Mouse (Mus musculus): ENCODE data around the gene Mdh2.

The Mdh2 gene

DNA sequence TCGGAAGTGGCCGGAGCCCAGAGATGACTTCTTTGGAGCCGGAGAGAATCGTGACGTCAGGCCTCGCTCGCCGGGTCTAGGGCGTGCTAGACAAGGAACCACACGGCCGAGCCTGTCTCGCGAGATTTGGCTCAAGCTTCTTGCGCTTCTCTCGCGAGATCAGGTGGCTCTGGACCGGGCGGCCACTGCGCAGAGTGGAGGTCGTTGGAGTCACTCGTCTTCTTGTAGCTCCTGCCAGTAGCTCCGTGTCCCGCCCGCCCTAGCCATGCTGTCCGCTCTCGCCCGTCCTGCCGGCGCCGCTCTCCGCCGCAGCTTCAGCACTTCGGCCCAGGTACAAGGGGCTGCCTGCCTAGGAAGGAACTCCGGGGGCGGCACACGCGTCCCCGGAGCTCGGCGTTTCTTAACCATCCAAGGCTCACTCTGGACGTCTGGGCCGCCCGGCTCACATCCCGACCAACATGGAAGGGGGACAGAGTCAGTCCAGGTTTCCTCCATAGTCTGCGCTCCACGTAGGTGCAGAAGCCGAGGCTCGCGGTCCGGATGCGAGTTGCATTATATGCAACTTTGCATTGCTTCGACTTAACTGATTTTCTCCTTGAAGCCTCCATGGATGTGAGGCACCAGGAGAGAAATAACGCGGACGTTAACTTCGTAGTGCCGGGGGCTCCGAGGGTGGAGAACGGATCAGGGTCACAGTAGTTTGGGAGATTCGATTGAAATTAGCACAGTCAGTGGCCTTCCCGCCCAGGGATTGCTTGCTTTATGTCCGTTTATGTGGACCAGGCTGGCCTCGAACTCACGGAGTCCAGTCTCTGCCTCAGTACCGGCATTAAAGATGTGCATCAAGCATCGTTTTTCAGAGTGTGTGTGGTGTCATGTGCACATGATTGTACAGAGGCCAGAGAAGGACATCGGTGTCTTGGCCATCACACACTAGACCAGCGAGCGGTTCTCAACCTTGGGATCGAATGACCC, at the start of gene Mdh2:
Mdh2 (plus strand) TSS at position 10 of the 975 bp plus-strand sequence.
- peak; percentile 97 for DNase-seq (ENCODE audit: low spot score)

DNA sequence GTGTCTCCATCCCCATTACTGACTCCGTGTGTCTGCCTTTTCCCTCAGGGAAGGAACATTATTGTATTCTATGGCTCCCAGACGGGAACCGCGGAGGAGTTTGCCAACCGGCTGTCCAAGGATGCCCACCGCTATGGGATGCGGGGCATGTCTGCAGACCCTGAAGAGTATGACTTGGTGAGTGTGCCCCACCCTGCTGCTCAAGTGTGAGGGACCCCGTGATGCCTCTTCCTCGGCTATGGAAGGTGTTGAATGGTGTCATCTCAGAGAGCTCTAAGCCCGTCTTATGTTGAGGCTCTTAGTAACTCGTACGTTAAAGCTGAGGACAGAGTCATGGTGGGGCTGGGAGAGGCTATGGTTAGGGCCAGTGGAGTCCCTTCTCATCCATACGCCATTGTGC, 48.9 kb upstream of the Mdh2 start:
- no peak for DNase-seq (ENCODE audit: low spot score)

DNA sequence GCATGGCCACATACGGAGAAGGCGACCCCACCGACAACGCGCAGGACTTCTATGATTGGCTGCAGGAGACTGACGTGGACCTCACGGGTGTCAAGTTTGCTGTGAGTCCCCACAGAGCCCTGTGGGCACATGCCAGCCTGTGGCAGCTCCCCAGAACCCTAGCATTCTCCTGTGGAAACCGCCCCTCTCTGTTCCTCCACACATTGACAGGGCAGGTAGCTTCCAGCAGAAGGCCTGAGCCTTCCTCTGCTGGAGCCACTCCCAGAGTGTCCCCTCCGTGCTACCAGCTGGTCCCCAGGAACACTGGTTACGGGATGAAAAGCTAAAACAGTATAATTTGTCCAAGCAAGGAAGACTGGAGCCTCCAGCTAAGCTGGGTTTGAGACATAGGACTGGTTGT, 48.0 kb upstream of the Mdh2 start:
- DNase-seq (ENCODE audit: low spot score), result no peak

DNA sequence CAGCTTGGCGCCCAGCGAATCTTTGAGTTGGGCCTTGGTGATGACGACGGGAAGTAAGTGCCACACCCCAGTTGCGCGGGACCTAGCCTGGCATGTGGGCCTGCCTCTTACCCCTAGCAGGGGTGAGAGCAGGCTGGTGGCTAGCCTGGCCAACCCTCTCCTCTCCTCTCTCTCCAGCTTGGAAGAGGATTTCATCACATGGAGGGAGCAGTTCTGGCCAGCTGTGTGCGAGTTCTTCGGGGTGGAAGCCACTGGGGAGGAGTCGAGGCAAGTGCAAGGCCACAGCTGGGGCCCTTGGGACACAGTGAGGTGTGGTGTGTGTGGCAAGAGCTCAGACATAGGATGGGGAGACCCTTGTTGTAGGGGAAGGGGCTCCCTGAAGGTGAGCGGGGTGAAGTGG, 47.4 kb upstream of the Mdh2 start:
- no peak for DNase-seq (ENCODE audit: low spot score)

DNA sequence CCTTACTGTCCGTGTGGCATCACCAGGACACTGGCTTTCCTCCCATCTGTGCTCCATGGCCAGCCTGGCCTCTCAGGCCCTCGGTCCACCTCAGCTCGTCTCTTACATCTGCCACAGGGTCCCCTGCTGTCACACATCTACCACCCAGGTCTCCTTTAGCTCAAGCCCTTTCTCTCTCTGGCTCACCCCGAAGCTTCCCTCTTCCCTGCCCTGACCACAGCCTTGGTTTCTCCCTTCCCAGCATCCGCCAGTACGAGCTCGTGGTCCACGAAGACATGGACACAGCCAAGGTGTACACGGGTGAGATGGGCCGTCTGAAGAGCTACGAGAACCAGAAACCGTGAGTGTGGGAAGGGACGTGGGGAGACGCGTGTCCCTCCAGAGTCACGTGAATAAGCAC, 47.0 kb upstream of the Mdh2 start:
- DNase-seq (ENCODE audit: low spot score), result no peak

DNA sequence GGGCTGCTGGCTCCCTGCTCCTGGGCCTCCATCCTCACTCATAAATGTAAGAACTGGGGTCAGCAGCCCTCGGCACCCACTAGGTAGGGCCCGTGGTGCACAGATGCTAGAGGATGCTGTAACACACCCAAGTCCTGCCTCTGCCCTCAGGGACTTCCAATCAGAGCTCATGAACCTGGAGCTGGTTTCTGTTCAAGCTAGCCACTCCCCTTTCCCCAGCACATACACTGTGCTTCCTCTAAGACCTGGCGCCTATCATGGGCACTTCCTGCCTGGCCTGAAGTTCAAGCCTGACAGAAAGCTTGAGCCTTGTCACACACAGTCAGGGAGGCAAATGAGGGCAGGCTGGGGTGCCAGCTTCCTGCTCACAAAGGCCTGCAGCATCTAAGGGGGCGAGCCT, 45.2 kb upstream of the Mdh2 start:
- no peak for DNase-seq (ENCODE audit: low spot score)

DNA sequence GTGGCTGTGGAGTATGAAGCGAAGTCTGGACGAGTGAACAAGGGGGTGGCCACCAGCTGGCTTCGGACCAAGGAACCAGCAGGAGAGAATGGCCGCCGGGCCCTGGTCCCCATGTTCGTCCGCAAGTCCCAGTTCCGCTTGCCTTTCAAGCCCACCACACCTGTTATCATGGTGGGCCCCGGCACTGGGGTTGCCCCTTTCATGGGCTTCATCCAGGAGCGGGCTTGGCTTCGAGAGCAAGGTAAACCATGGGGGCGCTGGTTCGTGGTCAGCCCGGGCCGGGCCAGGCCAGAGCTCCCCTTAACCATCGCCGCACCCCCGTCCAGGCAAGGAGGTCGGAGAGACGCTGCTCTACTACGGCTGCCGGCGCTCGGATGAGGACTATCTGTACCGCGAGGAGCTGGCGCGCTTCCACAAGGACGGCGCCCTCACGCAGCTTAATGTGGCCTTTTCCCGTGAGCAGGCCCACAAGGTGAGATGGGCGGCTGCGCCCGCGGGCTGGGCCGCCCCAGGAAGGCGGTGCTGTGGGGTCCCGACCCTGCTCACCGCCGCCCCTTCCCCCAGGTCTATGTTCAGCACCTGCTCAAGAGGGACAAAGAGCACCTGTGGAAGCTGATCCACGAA, 44.1 kb upstream of the Mdh2 start:
- DNase-seq (ENCODE audit: low spot score), result no peak

DNA sequence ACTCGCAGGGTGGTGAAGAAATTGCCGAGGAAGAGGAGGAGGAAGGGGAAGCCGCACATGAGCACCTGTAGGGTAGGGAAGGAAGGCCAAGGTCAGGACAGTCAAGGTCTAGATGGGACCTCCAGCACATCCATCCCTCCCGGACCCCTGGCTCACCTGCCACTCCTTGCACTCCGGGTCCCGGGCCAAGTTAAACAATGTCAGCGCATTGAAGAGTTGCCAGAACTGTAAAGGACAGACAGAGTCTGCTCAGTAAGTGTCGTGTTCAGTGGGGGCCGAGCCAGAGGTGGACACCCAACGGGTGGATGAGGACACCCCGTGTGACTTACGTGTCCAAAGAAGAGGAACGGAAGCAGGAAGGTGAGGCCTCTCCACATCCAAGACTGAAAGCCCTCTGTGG, 42.5 kb upstream of the Mdh2 start:
- DNase-seq (ENCODE audit: low spot score), result no peak

DNA sequence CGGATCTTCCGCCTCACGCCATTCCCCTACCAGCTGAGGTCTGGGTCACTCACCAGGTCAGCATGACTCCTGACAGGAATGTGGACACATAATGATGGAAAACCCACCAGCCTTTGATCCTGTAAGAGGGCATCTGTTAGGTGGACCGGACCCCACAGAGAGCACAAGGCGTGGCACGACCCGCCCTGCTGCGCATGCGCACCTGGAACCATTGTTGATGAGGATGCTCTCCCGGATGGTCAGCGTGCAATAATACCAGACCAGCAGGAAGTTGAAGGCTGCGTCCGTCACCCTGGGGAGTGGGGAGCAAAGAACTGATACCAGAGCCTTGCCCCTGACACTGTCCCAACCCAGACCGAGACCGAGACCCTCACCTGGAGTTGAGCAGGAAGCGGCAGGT, 41.7 kb upstream of the Mdh2 start:
- DNase-seq (ENCODE audit: low spot score), result no peak

DNA sequence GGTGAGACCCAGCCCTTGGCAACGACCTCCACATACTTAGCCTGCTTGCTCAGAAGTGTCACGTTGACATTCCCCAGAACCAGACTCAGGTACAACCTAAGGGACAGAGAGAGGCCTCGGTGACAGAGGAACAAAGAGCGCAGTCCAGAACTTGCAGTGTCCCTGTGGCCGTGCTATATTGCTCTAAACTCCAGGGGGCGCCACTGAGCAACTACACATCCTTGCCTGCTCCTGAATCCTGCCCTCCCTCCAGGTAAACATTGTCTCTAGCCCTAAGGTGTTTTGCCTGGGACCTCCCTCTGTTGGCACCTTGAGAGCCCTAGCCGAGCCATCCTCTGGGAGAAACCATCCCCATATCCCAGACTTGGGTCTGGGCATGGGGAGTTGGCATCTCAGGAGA, 41.1 kb upstream of the Mdh2 start:
- DNase-seq (ENCODE audit: low spot score), result no peak

DNA sequence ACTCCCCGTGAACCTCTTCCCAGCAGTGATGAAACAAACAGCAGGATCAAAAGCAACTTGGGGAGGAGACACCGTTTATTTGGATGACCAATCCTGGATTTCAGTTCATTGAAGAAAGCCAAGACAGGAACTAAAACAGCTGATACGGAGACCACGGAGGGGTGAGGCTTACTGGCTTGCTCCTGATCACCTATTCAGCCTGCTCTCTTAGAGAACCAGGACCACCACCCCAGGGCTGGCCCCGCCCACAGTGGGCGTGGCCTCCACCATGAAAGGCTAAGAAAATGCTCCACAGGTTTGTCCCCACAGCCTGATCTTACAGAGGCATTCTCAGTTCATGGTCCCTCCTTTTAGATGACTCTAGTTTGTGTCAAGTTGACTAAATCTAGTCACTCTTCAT, 40.0 kb upstream of the Mdh2 start:
- no peak for DNase-seq (ENCODE audit: low spot score)

DNA sequence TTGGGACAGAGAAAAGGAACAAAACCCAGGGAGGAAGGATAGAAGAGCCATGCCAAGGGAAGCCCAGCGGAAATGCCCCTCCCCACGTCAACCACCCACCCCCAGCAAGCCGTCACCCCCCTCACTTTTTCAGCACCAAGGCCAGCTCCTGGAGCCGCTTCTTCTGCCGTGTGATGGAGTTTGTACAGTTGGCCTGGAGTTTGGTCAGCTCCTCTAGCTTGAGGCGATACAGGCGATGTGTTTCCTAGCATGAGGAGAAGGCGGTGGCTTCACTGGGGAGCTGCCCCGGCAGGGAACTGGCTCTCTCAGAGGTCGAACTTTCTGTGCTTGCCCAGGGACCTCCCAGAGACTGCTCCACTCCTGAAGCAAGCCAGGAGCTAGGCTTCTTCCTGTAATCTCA, 36.1 kb upstream of the Mdh2 start:
- DNase-seq (ENCODE audit: low spot score), result no peak

DNA sequence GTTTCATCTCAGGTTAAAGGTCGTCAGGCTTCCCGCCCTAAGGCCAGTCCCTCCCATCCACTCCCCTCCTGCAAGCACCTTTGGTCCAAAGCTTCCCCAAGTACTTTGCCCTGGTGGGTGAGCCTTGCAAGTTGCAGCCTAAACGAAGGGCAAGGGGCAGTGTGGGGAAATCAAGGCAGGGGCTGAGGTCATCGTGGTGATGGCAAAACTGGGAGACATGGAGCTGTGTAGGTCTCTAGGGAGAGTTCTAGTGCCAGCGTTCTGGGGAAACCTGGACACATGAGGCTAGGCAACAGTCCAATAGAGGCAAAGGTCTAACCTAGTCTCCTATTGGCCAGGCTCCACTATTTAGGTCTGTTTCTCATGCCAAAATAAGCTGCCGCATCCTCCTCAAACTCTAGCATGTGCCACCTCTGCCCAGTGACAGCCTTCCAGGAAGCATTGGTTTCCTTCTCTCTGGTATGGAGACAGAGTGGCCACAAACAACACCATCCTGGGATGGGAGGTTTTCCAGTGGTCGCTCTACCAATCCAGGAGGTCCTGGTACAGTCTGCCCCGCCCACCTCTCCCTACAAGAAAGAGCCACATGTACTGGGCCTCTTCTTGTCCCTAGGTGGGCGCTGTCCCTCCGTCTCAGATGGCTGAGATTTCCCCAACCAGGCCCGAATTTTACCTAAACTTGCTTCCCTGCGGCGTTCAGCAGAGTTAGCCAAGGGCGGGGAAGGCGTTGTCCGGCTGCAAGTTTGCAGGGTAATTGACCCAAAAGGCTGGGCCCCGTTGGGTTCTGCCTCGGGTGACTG, 35.1 kb upstream of the Mdh2 start:
- no peak for DNase-seq (ENCODE audit: low spot score)

DNA sequence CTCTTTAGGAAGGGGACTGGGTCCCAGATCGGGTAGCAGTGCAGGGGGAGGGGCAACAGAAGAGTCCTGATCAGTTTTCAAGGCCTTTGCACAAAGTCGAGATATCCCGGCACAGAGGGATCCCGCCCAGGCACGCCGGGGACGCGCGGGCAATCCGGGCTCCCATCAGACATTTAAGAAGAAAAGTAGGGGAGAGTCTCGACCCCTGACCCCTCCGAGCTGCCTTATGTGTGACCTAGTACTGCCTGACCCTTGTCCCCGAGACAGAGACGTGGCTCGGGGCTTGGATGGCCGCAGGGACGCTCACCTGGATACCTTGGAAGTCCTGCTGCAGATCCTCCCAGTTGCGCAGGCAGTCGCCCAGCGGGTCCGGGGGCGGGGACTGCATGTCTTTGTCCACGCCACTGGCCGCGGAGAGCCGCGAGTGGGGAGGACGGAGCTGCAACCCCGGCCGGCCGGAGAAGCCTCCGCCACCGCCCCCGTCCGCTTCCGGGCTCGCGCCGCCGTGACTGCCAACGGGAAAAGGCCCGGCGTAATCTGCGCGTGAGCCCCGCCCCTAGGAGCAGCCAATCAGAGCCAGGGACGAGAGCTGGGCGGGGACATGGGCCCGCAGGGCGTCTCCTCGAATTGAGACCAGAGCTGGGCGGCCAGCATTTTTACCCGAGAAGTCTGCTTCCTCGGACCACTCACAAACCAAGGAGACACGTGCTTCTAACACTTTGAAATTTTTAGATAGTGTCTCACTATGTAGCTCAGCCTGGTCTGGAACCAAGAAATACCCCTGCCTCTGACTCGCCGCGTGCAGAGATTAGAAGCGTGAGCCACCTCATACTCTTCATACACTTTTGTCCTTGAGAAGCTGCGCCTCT, 34.3 kb upstream of the Mdh2 start, which contains the start of gene Tmem120a:
Tmem120a (minus strand) TSS at position 708 of the 869 bp plus-strand sequence.
- peak; percentile 79 for DNase-seq (ENCODE audit: low spot score)

DNA sequence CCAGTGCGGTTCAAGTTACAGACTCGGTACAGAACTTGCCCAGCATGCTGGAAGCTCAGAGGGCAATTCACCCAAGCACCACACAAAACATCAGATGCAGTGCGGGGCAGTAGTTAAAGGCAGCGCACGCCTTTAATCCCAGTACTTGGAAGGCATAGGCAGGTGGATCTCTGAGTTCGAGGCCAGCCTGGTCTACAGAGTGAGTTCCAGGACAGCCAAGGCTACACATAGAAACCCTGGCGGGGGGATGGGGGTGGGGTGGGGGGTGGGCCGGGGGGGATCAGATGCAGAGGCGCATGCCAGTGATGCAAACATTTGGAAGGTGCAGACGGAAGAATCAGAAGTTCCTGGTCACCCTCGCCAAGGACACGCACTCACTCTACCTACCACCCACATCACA, 33.5 kb upstream of the Mdh2 start:
- no peak for DNase-seq (ENCODE audit: low spot score)

DNA sequence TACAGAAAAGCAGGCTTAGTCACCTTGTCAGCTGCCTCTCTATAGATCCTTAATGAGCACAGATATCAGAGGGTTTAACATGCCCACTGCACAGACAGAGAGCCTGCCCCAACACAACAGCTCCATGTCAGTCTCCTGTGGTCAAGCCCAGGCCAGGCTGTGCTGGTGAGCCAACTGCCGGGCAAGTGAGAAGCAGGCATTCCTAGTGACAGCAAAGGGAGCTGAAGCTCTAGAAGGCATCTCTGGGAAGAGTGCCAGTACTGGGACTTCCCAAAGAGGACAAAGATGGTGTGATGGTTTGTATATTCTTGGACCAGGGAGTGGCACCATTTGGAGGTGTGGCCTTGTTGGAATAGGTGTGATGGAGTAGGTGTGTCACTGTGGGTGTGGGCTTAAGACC, 27.2 kb upstream of the Mdh2 start:
- DNase-seq (ENCODE audit: low spot score), result no peak

DNA sequence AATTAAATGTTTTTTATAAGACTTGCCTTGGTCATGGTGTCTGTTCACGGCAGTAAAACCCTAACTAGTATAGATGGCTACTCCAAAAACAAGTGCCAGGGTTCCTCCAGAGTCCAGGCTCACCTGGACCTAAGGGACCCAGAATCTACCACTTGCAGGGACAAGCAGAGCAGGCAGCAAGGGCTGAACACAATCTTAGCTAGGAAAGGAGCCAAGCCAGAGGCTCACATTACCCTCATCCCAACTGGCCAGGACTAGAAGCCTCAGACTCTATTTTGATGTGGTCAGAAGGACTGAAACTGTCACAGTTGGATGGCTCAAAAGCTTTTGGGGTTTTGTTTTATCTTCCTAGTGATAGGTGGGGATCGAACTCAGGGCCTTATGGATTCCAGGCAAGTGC, 26.7 kb upstream of the Mdh2 start:
- DNase-seq (ENCODE audit: low spot score), result no peak

DNA sequence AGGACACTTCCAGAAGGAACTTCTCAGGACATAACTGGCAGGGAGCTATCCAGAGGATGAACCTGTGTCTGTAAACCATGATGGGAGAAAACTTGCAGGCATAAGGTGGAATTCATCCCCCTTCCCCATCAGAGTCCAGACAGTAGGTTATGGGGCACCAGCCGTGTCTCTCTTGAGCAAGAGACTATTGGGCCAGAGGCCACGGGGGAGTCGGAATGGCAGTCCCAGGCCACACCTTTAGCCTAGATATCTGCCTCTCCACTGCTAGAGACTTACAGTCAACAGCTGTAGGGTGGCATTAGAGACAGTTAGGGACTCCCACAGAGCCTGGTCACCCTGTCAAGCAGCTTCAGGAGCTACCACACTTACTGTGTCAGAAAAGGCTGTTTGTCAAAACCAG, 16.4 kb upstream of the Mdh2 start:
- DNase-seq (ENCODE audit: low spot score), result no peak

DNA sequence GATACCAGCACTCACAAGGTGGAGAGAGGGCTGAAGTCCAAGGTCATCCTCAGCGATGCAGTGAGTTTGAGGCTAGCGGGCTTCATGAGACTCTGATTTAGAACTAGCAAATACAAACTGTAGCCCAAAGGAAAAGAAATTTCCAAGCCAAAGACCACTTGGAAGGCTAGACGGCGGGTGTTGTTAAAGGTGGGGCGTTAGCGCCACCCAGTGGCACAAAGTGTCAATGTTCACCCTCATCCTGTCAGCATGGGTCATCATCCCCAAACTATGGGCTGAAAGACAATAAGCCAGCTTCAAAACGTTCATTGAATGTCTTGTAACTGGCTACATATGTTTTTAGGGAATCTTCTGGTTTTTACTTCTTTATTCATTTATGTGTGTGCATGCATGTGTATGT, 14.8 kb upstream of the Mdh2 start:
- peak; percentile 78 for DNase-seq (ENCODE audit: low spot score)

DNA sequence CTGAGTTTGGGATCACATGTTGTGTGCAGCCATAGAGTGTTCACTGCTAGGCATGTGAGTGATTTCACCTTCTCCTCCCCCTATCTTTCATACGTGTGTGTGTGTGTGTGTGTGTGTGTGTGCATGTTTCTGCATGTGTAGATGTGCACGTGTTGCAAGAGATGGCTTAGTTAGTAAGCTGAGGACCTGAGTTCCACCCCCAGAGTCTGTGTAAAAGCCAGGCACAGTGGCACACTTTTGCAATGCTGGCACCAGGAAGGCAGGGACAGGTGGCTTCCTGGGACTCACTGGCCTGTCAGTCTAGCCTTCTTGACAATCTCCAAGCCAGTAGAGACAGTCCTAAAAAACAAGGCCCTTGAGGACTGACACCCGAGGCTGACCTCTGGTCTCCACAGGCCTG, 13.3 kb upstream of the Mdh2 start:
- DNase-seq (ENCODE audit: low spot score), result no peak

DNA sequence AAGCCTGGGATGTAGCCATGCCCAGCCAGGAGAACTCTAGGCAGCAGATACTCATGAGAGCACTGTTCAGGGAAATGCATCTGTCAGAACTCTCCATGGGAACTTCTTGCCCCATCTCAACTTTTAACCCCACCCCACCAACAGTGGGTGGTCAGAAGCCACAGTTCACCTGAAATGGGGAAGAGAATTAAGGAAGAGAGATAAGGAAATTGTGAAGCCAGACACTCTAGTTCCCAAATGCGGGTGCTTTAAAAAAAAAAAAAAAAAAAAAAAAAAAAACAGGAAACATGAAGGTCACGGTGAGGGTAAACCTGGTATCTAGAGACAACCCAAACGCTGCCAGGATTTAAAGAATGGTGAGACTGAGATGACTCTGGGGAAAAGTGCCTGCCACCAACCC, 5.8 kb upstream of the Mdh2 start:
- DNase-seq (ENCODE audit: low spot score), result no peak

DNA sequence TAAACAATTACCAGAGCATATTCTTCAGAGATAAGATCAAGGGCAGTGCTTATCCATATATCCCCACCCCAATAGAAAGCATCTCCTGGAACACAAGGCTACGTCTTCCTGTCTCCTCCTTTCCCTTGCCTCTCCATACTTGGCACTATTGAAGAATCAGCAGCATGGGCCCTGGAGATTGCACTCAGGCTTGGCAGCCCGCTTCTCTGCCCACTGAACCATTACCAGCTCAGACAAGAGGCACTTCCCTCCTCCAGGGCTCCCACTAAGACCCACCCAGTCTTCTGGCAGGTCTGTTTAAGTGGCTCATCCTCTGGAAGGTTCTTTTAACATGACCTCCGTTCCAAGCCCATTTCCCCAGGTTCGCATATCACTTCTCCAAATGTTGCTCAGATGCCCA, 1.7 kb upstream of the Mdh2 start:
- no peak for DNase-seq (ENCODE audit: low spot score)
